Mouse (Mus musculus) gastrocnemius, postnatal 4 days (tissue): ENCODE measurements around the gene Chrd. TPM values are rescaled to one million over a fixed set of nuclear protein-coding genes. Genes with fewer than 3 reads are reported as not detected.

Experiments
- DNase-seq, 2 experiments: peaks; one replicate each; pipeline ENCODE4 v3.0.0; 2021 to 2022; ENCODE audit warnings: low spot score in 2 of 2, mixed read lengths in 2 of 2
- total RNA-seq, 2 experiments: library from RNA; stranded (reverse); gene quantifications; 2 replicates each; pipeline ENCODE4 v1.2.3; 2021

The Chrd gene
- total RNA-seq, 2 experiments from 2014 or later: 10.6 to 10.7 TPM

DNA sequence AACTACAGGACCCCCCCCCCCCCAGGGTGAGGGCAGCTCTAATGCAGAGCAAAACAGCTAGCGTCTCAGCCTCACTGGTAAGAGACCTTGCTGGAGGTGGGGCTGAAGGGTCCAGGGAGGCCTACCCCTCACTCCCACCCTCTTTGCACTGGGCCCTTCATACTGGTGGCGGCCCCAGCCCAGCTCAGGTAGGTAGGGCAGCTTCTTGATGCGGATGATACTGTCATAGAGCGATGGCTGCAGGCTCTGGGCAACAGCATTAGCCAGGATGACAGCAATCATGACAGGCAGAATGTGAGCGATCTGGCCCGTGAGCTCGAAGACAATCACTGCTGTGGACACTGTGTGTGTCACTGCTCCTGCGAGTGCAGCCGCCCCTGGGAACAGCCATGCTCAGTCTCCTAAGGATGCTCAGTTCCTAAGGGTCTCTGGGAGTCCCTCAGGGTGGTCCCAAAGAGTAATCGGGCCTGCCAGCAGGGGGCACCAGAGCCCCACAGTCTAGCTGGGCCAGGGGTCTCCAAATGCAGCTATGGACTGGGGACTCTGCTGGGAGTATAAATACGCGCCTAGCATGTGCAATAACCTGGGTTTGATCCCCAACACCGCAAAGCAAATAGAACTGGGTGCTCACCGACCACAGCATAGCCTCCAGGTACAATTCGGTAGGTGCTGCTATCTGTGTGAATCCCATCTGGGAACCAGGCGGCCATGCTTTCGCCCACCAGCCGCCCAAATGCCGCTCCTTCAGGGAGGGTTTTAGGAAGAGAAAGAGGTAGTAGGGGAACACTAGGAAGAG, 23.8 kb upstream of the Chrd start:
- no peak for DNase-seq

- no peak for DNase-seq
Measured at GRCm38 (mm10) chr16:20710370-20710769, 22.6 kb upstream of the Chrd start.

DNA sequence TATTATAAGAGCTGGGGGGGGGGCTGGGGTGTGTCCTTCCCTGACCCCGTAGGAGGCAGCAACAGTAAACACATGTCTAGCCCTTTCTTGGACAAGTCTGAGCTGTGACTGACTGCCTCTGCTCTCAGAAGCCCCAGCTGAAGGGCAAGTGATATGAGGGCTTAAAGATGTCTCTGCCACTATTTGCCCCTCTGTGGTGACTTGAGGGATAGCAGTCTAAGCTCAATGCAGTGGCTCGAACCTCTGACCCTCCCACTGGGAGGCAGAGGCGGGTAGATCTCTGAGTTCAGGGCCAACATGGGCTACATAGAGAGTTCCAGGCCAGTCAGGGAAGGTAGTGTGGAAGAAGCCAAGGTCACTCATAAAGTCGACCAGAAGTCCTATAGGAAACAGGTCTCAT, 22.1 kb upstream of the Chrd start:
- no peak for DNase-seq

DNA sequence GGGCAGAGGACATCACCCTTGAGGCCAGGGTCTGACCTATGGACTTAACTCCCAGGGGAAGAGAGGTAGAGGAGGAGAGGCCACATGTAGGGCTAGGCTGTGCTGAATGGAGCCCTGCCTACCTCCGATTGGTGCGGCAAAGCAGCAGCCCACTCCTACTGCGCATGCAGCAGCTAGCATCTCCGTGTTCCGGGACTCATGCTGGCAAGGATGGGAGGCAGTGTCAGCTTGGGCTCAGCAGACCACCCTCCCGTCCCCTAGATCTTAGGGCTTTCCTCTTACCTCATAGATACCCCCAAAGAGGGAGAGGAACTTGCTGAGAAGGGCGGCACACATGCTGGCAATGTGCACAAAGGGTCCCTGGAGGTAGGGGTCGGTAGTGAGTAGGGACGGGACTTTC, 20.7 kb upstream of the Chrd start:
- DNase-seq: no peak

DNA sequence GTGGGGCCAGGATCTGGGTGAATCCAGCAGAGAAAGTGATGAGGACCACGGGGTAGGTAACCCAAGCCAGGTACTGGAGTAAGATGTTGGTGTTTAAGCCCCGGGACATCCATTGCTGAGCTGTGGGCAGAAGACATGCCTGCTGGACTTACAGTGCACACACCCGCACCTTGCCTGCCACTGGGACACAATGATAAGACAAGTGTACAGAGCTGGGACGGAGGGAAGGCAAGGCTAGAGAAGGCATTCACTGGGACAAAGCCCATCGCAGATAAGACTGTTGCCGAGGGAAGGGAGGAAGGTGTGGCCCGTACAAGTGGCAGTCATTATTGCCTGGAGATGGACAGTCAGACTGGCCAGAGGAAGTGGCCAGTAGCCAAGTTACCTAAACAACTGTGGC, 20.0 kb upstream of the Chrd start:
- no peak for DNase-seq

- no peak for DNase-seq
Measured at GRCm38 (mm10) chr16:20714307-20715080, 18.4 kb upstream of the Chrd start.

GRCm38 (mm10) chr16:20715161-20715560, 17.8 kb upstream of the Chrd start:
- no peak for DNase-seq

- no peak for DNase-seq
Measured at GRCm38 (mm10) chr16:20715566-20715965, 17.4 kb upstream of the Chrd start.

- DNase-seq: peak; percentile 77 to 83
Measured at GRCm38 (mm10) chr16:20715976-20716840, 16.7 kb upstream of the Chrd start.

GRCm38 (mm10) chr16:20716841-20717180, 16.1 kb upstream of the Chrd start:
- no peak for DNase-seq

DNA sequence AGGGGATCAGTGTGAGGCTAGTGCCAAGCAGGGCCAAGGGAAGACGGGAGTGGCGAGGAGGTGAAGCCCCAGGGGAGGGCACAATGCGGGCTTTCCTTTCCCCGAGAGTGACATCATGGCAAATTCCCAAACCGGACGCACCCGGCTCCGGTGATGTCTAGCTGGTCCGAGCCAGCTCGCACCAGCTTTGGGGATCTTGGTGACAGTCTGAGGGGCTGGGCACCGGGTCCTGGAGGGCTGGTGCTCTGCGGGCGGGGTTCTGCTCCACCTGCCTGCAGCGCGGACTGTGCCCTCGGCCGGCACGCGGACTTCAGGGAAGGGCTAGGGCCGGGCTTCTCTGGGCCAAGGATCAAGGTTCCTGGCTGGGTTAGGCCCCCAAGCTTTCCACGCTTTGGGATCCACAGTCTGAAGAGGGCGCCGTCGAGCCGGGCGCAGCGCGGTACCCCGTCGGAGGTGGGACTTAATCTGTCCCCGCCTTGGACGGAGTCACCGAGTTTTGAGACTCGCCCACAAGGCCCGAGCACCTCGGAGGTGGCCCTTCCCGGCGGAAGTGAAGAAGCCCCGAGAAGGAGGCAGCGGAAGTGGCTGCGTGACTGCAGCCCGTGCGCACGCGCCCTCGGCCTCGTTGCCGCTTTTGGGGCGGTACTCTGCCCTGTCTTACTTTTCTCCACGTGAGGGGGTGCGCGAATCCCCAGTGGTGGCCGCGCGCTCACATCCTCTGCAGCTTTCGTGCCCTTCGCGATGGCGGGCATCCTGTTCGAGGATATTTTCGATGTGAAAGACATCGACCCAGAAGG, 15.5 kb upstream of the Chrd start, which contains the start of the genes Polr2h and Clcn2:
Polr2h (plus strand) TSS at position 485 of the 797 bp plus-strand sequence.
Clcn2 (minus strand) TSS at position 566 of the 797 bp plus-strand sequence.
- DNase-seq: peak; percentile 95 to 96

DNA sequence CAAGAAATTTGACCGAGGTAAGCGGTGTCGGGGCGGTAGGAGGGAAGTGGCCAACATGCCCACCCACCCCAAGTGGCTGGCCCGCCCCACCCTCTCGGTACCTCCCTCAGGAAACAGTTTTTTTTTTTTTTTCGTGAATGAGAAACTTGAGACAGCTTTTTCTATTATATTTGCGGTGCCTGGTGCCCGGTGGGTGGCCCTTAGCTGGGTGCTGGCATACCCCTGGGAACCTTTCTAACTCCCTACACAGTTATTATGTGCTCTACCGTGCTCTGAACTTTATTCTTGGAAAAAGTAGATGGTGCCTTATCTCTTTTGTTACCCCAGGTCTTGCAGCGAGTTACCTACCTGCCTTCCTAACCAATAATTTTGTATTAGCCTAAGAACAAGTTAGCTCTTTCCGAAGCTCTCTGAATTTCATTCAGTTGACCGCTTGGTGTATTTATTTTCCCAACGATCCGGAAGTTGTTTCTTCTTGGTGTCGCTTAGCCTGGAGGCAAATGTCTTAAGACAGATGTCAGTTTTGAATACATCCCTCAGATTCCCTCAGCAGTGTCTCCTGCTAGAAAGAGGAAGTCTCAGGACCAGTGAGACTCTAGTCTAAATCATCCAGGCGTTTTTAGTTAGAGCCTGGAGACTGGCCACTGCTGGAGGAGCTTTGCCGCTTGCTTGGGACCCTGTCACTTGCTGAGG, 14.8 kb upstream of the Chrd start:
- no peak for DNase-seq

- no peak for DNase-seq
Measured at GRCm38 (mm10) chr16:20721808-20722207, 11.1 kb upstream of the Chrd start.

- DNase-seq: no peak
Measured at GRCm38 (mm10) chr16:20722736-20723135, 10.2 kb upstream of the Chrd start.

DNA sequence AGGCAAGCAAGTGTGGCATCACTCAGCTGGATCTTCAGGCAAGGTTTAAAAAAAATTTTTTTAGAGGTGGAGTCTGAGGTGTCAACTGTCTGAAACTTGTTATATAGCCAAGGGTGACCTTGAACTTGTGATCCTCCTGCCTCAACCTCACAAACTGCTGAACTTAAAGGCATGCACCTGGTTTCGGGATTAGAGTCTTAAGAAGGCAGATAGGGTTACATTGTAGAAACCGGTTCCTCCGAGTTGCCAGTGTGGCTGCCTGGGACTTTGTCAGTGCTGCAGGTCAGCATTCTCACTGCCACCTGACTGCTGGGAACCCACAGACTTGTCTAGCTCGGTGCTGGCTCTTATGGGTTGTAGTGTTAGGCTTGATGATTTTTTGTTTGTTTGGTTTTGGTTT, 9.7 kb upstream of the Chrd start:
- no peak for DNase-seq

DNA sequence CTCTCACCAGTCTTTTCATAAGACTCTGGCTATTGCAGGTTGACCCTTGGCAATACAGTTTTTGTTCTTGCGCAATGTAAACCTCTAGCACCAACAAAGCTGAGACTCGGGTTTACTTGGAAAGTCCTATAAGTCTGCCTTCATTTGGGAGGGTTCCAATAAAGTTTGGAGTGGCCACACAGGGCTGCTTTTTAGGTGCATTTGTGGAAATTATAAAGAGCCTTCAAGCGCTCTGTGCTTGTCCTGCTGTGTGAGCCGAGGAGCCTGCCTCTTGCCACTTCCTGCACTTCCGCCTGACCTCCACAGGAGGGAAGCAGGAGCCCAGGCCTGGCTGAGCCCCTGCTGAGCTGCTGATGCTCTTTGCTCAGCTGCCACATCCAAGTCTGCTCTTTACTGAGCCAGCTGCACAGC, 8.6 kb upstream of the Chrd start:
- DNase-seq: peak in 1 of 2 experiments; percentile 72

DNA sequence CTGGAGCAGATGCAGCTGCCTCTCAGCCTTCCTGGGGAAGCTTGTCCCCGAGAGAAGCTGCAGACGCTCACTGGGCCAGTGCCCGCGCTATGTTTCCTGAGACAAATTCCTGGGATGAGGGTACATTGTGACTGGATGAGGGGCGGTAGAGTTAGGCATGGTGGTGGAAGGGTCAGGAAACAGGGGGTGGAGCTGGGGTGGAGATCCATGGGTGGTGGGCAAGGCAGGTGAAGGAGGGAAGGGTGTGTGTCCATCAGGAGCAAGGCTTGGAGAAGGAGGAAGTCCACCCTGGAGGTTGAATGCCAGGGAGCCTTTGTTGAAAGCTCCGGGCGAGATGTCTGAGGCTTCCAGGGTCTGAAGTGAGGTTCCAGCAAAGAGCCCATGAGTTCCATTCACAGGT, 7.6 kb upstream of the Chrd start:
- no peak for DNase-seq

GRCm38 (mm10) chr16:20725750-20726149, 7.2 kb upstream of the Chrd start:
- DNase-seq: no peak

DNA sequence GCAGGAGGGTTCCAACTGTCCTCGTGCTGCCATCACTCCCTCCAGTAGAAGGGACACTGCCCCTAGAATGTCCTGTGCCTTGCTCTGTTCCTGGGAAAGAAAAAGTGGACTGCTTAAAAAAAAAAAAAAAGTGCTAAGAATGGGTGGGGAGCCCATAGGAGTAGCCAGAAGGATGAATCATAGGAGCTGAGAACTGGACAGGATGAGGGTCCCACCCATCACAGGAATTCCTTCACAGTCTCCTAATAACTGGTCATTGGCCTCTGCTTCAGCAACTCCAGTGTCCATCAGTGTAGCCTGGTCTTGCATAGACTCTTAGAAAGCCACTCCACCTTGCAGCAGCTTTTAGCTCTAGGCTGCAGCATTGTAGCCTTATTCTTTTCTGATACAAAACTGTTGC, 6.5 kb upstream of the Chrd start:
- DNase-seq: no peak

GRCm38 (mm10) chr16:20730293-20730711, 2.6 kb upstream of the Chrd start:
- DNase-seq: no peak
